Mouse (Mus musculus): ENCODE measurements at regions not wholly inside any gene's neighbourhood (a gene's known extent, or its start where the extent isn't known, plus 50 kb on each side); places are given as distances from the start of the nearest gene placed in this dataset.

GRCm38 (mm10) chr11:111256596-111256995, 190.6 kb downstream of the Kcnj2 start:
- TF ChIP-seq CTCF (IDR thresholded peaks at IDR 0.05; ENCODE audit: low read depth) (no peak), EP300 (optimal IDR thresholded peaks at IDR 0.05) (no peak)
